Mouse (Mus musculus) lung, postnatal 25 days (tissue): ENCODE results near the gene Ap4e1.
"Not testable (repeated sequence)": the region's sequence is repeated elsewhere in the genome, so short reads cannot be mapped to it uniquely, and the experiment has no call there.

Source experiments
- DNase-seq: peaks from one replicate; pipeline ENCODE4 v3.0.0; 2022; ENCODE audit warnings: low spot score

The Ap4e1 gene

GRCm38 (mm10) chr2:127077611-127078010 lies 69.1 kb downstream of the Ap4e1 start:
- DNase-seq, result no peak

GRCm38 (mm10) chr2:127079066-127079465 lies 70.5 kb downstream of the Ap4e1 start:
- peak; percentile 12 for DNase-seq

GRCm38 (mm10) chr2:127079881-127080590 lies 71.5 kb downstream of the Ap4e1 start:
- peak; percentile 25 for DNase-seq

GRCm38 (mm10) chr2:127080591-127081218 lies 72.2 kb downstream of the Ap4e1 start:
- no peak for DNase-seq

- no peak for DNase-seq
Measured at GRCm38 (mm10) chr2:127086235-127086634, 77.7 kb downstream of the Ap4e1 start.

- not testable (repeated sequence) for DNase-seq
Measured at GRCm38 (mm10) chr2:127090151-127090550, 81.6 kb downstream of the Ap4e1 start.

GRCm38 (mm10) chr2:127092000-127092399 lies 83.5 kb downstream of the Ap4e1 start:
- no peak for DNase-seq

GRCm38 (mm10) chr2:127108986-127109385 lies 100.5 kb downstream of the Ap4e1 start:
- no peak for DNase-seq
